8 mouse cellular contexts compared by ENCODE assay signal in genomic region chr4:43209081-43209579, GRCm38 (mm10). TPM values are rescaled to one million over a fixed set of nuclear protein-coding genes. Genes with fewer than 3 reads are reported as not detected.
DNase-seq lines count a peak whose midpoint lies in the region; ATAC-seq and TF ChIP-seq lines count a peak whose summit lies in the region.

No protein-coding gene starts in this region.

- peak overlapping the region; percentile 36 for H3K4me3 ChIP-seq in forebrain, postnatal 0 days (ENCODE audit: low read depth, low read length)
- H3K4me3 ChIP-seq in intestine, embryonic 16.5 days (ENCODE audit: low read length) = peak overlapping the region; percentile 13; the same call in 1 of the 2 replicates
- H3K4me3 ChIP-seq in stomach, embryonic 14.5 days (ENCODE audit: low read depth, low read length) = peak overlapping the region; percentile 10; the same call in 1 of the 2 replicates

- DNase-seq in cerebellum, postnatal 10 days = peak; percentile 19 to 29
- DNase-seq in cerebellum, adult 11 months = no peak
- peak; percentile 77 for DNase-seq in Muller cell, postnatal 12 days (ENCODE audit: inconsistent ontology term)
- DNase-seq in forebrain, postnatal 0 days = peak; percentile 64
- DNase-seq in lung, postnatal 10 days = peak; percentile 42
- DNase-seq in cerebellum, postnatal 36 days = no peak

- no peak for TF ChIP-seq CTCF in forebrain, postnatal 0 days (IDR thresholded peaks at IDR 0.05; ENCODE audit: low read depth)

- no peaks in the 10 kb centered on the region for H3K9me3 ChIP-seq in forebrain, postnatal 0 days (ENCODE audit: low read length)
- H3K9me3 ChIP-seq in intestine, embryonic 16.5 days (ENCODE audit: control insufficient read depth, low read length) = no peaks in the 10 kb centered on the region
- no peaks in the 10 kb centered on the region for H3K9me3 ChIP-seq in stomach, embryonic 14.5 days (ENCODE audit: control insufficient read depth, low read depth, low read length)

- no peaks in the 10 kb centered on the region for H3K36me3 ChIP-seq in forebrain, postnatal 0 days (ENCODE audit: insufficient read depth)
- H3K36me3 ChIP-seq in intestine, embryonic 16.5 days (ENCODE audit: control insufficient read depth, insufficient read depth, low read length) = no peaks in the 10 kb centered on the region
- no peaks in the 10 kb centered on the region for H3K36me3 ChIP-seq in stomach, embryonic 14.5 days (ENCODE audit: control insufficient read depth, insufficient read depth, low read length)

- 0 out of 2 replicates have a peak, but pooled peaks cover 14% of the 10 kb centered on the region for H3K4me1 ChIP-seq in forebrain, postnatal 0 days (ENCODE audit: insufficient read depth)
- no peaks in the 10 kb centered on the region for H3K4me1 ChIP-seq in intestine, embryonic 16.5 days (ENCODE audit: control insufficient read depth, insufficient read depth, low read length)
- H3K4me1 ChIP-seq in stomach, embryonic 14.5 days (ENCODE audit: control insufficient read depth, insufficient read depth, low read length) = 0 out of 2 replicates have a peak, but pooled peaks cover 2% of the 10 kb centered on the region

- H3K9ac ChIP-seq in forebrain, postnatal 0 days = peak overlapping the region; percentile 52
- H3K9ac ChIP-seq in intestine, embryonic 16.5 days (ENCODE audit: low read depth, low read length) = peak overlapping the region; percentile 41; the same call in 1 of the 2 replicates
- no peak overlapping the region; the same call in 1 of the 2 replicates for H3K9ac ChIP-seq in stomach, embryonic 14.5 days (replicated peaks; ENCODE audit: low read depth, low read length)

- peak overlapping the region; percentile 56 for H3K4me2 ChIP-seq in forebrain, postnatal 0 days (ENCODE audit: low read depth)
- H3K4me2 ChIP-seq in intestine, embryonic 16.5 days (ENCODE audit: low read depth, low read length) = peak overlapping the region; percentile 35
- H3K4me2 ChIP-seq in stomach, embryonic 14.5 days (replicated peaks; ENCODE audit: low read depth, low read length) = peak overlapping the region; percentile 35

- ATAC-seq in forebrain, postnatal 0 days = peak; percentile 93
- no peak for ATAC-seq in intestine, embryonic 16.5 days
- ATAC-seq in stomach, embryonic 14.5 days (ENCODE audit: insufficient number of reproducible peaks, insufficient read depth, low FRiP score, low read depth) = peak; percentile 56; the same call in 1 of the 2 replicates

- peak overlapping the region; percentile 84 for H3K27ac ChIP-seq in forebrain, postnatal 0 days (ENCODE audit: low read depth, low read length)
- H3K27ac ChIP-seq in intestine, embryonic 16.5 days (ENCODE audit: low read length) = peak overlapping the region; percentile 35; the same call in 1 of the 2 replicates
- peak overlapping the region; percentile 40; the same call in 1 of the 2 replicates for H3K27ac ChIP-seq in stomach, embryonic 14.5 days (ENCODE audit: low read length)

- 3% methylated on average over 8 of the region's 8 CpGs for WGBS in forebrain, postnatal 0 days
- WGBS in intestine, embryonic 16.5 days = 19% methylated on average over 8 of the region's 8 CpGs
- 5% methylated on average over 8 of the region's 8 CpGs for WGBS in stomach, embryonic 14.5 days

- H3K27me3 ChIP-seq in forebrain, postnatal 0 days (ENCODE audit: insufficient read depth, low read length) = no peaks in the 10 kb centered on the region
- no peaks in the 10 kb centered on the region for H3K27me3 ChIP-seq in intestine, embryonic 16.5 days (replicated peaks; ENCODE audit: control insufficient read depth, insufficient read depth, low read length)
- no peaks in the 10 kb centered on the region for H3K27me3 ChIP-seq in stomach, embryonic 14.5 days (ENCODE audit: control insufficient read depth, insufficient read depth, low read length)

RNA-seq across cellular contexts. Expression of gene Atp8b5, which starts 57.8 kb away (rescaled TPM):
- total RNA-seq in forebrain, postnatal 0 days (2014; rRNA removed) = 0.38 and 1.8 TPM in 2 replicates
- 0.23 and 0.52 TPM in 2 replicates for polyA plus RNA-seq in forebrain, postnatal 0 days (2015; fragmentation: Nextera tagmentation; extraction: Ambion mirVana)
- 1.2 and 1.4 TPM in 2 replicates for polyA plus RNA-seq in intestine, embryonic 16.5 days (2015; fragmentation: Nextera tagmentation; extraction: Ambion mirVana)
- 0.17 and 0.27 TPM in 2 replicates for polyA plus RNA-seq in stomach, embryonic 14.5 days (2014; fragmentation: Nextera tagmentation; extraction: Ambion mirVana)

Comparison
In these comparisons a context has a peak if more than half of its experiments do, and no peak if none do; other contexts are left out.
1. DNase-seq: peak in cerebellum, postnatal 10 days (2 of 2), Muller cell, postnatal 12 days (single experiment), forebrain, postnatal 0 days (single experiment) and lung, postnatal 10 days (single experiment); none in cerebellum, adult 11 months (single experiment) and cerebellum, postnatal 36 days (0 of 2).
2. Peak in every context shown above with its lines, with median percentiles within 50 percentile points of each other: H3K27ac ChIP-seq, H3K4me2 ChIP-seq and H3K4me3 ChIP-seq.